Mouse (Mus musculus): ENCODE results near the gene Mrpl12.

DNA sequence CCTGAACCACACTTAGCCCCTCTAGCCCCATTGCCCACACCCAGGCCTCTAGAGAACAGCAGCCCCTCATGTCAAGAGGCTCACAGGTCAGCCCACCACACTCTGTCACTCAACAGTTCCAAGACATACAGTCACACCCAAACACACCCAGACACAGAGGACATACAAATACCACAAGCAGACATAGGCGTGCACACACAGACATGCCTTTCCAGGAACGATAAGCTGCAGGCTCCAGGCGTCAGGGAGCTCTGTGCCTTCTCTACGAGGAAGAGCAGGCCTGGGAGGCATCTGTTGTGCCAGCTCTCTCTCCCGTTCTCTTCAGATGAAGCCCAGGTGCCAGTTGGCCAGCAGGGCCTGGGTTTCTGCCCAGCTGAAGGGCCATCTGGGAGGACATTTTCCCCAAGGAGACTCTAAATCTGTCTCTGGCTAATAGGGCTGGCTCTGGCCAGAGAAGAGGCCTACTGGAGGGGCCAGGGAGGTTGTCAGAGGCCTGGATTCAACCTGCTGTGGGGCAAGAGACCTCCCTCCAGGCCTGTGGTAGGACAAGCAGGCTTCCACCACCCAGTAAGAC is 36.6 kb downstream of the Mrpl12 start:
- TF ChIP-seq CTCF (conservative IDR thresholded peaks at IDR 0.05; ENCODE audit: insufficient read depth, insufficient read length, low read depth, low read length) (no peak), POLR2A (IDR thresholded peaks at IDR 0.05; ENCODE audit: low read depth, low read length) (no peak)

Data from kidney, adult 2 months (tissue).